Mouse (Mus musculus) MEL-GATA-1-ER (cell line): ENCODE data around the gene Nup210l.
A peak's percentile ranks its signal among the peaks of the same experiment; 100 is the strongest.

Source experiments
- DNase-seq: peaks from one replicate; pipeline ENCODE4 v3.0.0-alpha.2; 2012; ENCODE audit warnings: low read depth; ENCODE audit errors: extremely low read depth

Gene Nup210l

GRCm38 (mm10) chr3:90159757-90160156, 55.8 kb downstream of the Nup210l start:
- DNase-seq, result no peak

- no peak for DNase-seq
Measured at GRCm38 (mm10) chr3:90161541-90161940, 57.6 kb downstream of the Nup210l start.

- DNase-seq, result no peak
Measured at GRCm38 (mm10) chr3:90179566-90179965, 75.6 kb downstream of the Nup210l start.

GRCm38 (mm10) chr3:90183581-90183980, 79.6 kb downstream of the Nup210l start:
- DNase-seq, result no peak

- DNase-seq, result no peak
Measured at GRCm38 (mm10) chr3:90190859-90191510, 87.1 kb downstream of the Nup210l start.

- no peak for DNase-seq
Measured at GRCm38 (mm10) chr3:90194759-90195158, 90.8 kb downstream of the Nup210l start.

GRCm38 (mm10) chr3:90195644-90196043, 91.7 kb downstream of the Nup210l start:
- no peak for DNase-seq

GRCm38 (mm10) chr3:90197548-90197947, 93.6 kb downstream of the Nup210l start:
- DNase-seq, result no peak

GRCm38 (mm10) chr3:90202884-90203283, 99.0 kb downstream of the Nup210l start:
- no peak for DNase-seq

GRCm38 (mm10) chr3:90203619-90204018, 99.7 kb downstream of the Nup210l start:
- no peak for DNase-seq

- DNase-seq, result no peak
Measured at GRCm38 (mm10) chr3:90204582-90204981, 100.7 kb downstream of the Nup210l start.

- no peak for DNase-seq
Measured at GRCm38 (mm10) chr3:90208662-90209061, 104.7 kb downstream of the Nup210l start.

GRCm38 (mm10) chr3:90209908-90210566, 106.1 kb downstream of the Nup210l start:
- no peak for DNase-seq

GRCm38 (mm10) chr3:90211475-90212398, 107.8 kb downstream of the Nup210l start:
- no peak for DNase-seq

GRCm38 (mm10) chr3:90212723-90213122, 108.8 kb downstream of the Nup210l start:
- no peak for DNase-seq

GRCm38 (mm10) chr3:90213377-90213866, 109.5 kb downstream of the Nup210l start, which contains the start of the genes Rps27 and Rab13:
TSS of gene Rps27 (minus strand) at chr3:90213651.
TSS of gene Rab13 (plus strand) at chr3:90213695.
- peak; percentile 98 for DNase-seq

GRCm38 (mm10) chr3:90213956-90214684, 110.2 kb downstream of the Nup210l start:
- DNase-seq, result no peak

- DNase-seq, result peak; percentile 61
Measured at GRCm38 (mm10) chr3:90215825-90216380, 112.0 kb downstream of the Nup210l start.

- DNase-seq, result peak; percentile 60
Measured at GRCm38 (mm10) chr3:90220088-90220487, 116.2 kb downstream of the Nup210l start.

GRCm38 (mm10) chr3:90220531-90220951, 116.6 kb downstream of the Nup210l start:
- no peak for DNase-seq

GRCm38 (mm10) chr3:90221123-90221522, 117.2 kb downstream of the Nup210l start:
- DNase-seq, result no peak
